Mouse (Mus musculus) midbrain, embryonic 16.5 days (tissue): Measurements from ENCODE around the gene Myrip. TPM values are rescaled to one million over a fixed set of nuclear protein-coding genes. Genes with fewer than 3 reads are reported as not detected.

Experiments used
- ATAC-seq: fragments of 200-750 bp; cut with Nextera tagmentation; 2 replicates; pipeline ENCODE4 v1.8.0; 2017; ENCODE audit warnings: moderate TSS enrichment
- H3K27ac ChIP-seq: fragments of 300-500 bp; sonication (generic); 2 replicates; pipeline ENCODE4 v1.5.1; 2014; ENCODE audit warnings: mild to moderate bottlenecking, low read length, mixed read lengths
- H3K27me3 ChIP-seq: fragments of 300-500 bp; sonication (generic); 2 replicates; pipeline ENCODE4 v1.6.1; 2014; ENCODE audit warnings: low read depth, low read length, mixed read lengths; ENCODE audit not compliant: control insufficient read depth, insufficient read depth
- H3K36me3 ChIP-seq: fragments of 300-500 bp; sonication (generic); 2 replicates; pipeline ENCODE4 v1.6.1; 2014; ENCODE audit warnings: mild to moderate bottlenecking, low read length, moderate library complexity, mixed read lengths; ENCODE audit not compliant: control insufficient read depth, insufficient read depth
- H3K4me1 ChIP-seq: fragments of 300-500 bp; sonication (generic); 2 replicates; pipeline ENCODE4 v1.6.1; 2014; ENCODE audit warnings: mild to moderate bottlenecking, low read length, mixed read lengths; ENCODE audit not compliant: control insufficient read depth, insufficient read depth
- H3K4me2 ChIP-seq: fragments of 300-500 bp; sonication (generic); 2 replicates; pipeline ENCODE4 v1.6.1; 2014; ENCODE audit warnings: mild to moderate bottlenecking, low read length, mixed read lengths
- H3K4me3 ChIP-seq: fragments of 300-500 bp; sonication (generic); 2 replicates; pipeline ENCODE4 v1.5.1; 2014; ENCODE audit warnings: low read depth, mild to moderate bottlenecking, low read length, moderate library complexity, mixed read lengths
- H3K9ac ChIP-seq: fragments of 300-500 bp; sonication (generic); 2 replicates; pipeline ENCODE4 v1.6.1; 2014; ENCODE audit warnings: low read depth, low read length, mixed read lengths
- H3K9me3 ChIP-seq: fragments of 300-500 bp; sonication (generic); replicated peaks from 2 replicates; pipeline ENCODE4 v1.6.1; 2014; ENCODE audit warnings: mild to moderate bottlenecking, low read length, mixed read lengths; ENCODE audit not compliant: control insufficient read depth, poor library complexity, severe bottlenecking
- WGBS: fragments of 180-500 bp; shearing (Covaris S2); extraction: QIAGEN DNeasy Blood & Tissue Kit; methylation state at CpG from one replicate; pipeline ENCODE4 v1.1.7; 2014; 5-methylcytosine and 5-hydroxymethylcytosine counted together
- polyA plus RNA-seq: library from polyadenylated mRNA; unstranded; fragments of >200 nt; fragmentation: Nextera tagmentation; extraction: Ambion mirVana; gene quantifications from 2 replicates; pipeline ENCODE4 v1.2.1, GENCODE M21; 2015

Gene Myrip
- polyA plus RNA-seq, 1 experiment from 2014 or later = 6.0 TPM

DNA sequence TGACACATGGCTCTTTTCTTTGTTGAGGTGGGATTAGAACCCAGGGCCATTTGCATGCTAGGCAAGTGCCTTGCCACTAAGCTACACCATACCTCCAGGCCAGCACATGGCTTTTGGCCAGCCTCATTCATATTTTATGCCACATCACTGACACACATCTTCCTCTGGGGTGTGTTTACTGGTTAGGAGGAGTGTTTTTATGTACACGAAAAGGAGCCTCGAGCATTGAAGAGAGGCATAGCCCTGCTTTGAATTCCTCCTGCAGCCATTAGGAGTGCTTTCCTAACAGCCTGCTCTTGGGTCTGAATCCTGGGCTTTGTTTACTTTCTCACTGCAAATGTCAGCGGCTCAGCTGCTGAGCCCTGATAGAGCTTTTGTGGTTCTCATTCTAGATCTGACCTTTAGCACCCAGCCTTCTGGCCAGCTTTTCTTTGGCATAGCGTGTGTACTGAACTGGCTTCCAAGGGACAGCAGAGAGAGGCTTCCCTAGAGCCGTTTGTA is 44.4 kb downstream of the Myrip start:
- Histone ChIP-seq H3K4me2 (no peak overlapping the region), H3K27ac (peak overlapping the region; percentile 64), H3K36me3 (no peaks in the 10 kb centered on the region), H3K9ac (no peak overlapping the region), H3K4me1 (peaks cover 26% of the 10 kb centered on the region), H3K9me3 (no peaks in the 10 kb centered on the region), H3K4me3 (no peak overlapping the region), H3K27me3 (no peaks in the 10 kb centered on the region)
- 30% methylated on average over 5 of the region's 5 CpGs for WGBS
- peak; percentile 37; the same call in 1 of the 2 replicates for ATAC-seq

DNA sequence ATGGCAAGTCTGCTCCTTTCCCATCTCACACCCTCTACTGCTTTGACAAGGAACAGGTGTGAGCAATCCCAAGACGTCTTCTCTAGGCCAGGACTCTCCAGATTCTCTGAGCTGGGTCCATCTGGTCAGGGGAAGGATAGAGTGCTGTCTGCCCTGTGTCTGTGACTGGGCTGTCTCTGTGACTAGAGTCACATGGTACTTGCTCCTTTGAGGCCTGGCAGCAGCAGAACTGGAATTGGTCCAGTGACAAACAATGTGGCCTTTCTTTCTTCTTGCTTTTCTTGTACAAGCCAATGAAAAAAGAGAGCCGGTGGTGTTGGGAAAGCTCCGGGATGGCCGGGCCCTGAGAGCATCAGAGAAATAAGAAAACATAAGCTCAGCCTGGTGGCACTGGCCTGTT is 47.8 kb downstream of the Myrip start:
- H3K9ac ChIP-seq = no peak overlapping the region
- peak overlapping the region; percentile 46 for H3K27ac ChIP-seq
- H3K4me1 ChIP-seq = peaks cover 14% of the 10 kb centered on the region; the same call in 1 of the 2 replicates
- H3K9me3 ChIP-seq = no peaks in the 10 kb centered on the region; the same call in 1 of the 2 replicates
- no peaks in the 10 kb centered on the region for H3K36me3 ChIP-seq
- no peak overlapping the region for H3K4me3 ChIP-seq
- WGBS = 35% methylated on average over 4 of the region's 4 CpGs
- no peak overlapping the region for H3K4me2 ChIP-seq
- peak; percentile 66; the same call in 1 of the 2 replicates for ATAC-seq
- H3K27me3 ChIP-seq = no peaks in the 10 kb centered on the region

DNA sequence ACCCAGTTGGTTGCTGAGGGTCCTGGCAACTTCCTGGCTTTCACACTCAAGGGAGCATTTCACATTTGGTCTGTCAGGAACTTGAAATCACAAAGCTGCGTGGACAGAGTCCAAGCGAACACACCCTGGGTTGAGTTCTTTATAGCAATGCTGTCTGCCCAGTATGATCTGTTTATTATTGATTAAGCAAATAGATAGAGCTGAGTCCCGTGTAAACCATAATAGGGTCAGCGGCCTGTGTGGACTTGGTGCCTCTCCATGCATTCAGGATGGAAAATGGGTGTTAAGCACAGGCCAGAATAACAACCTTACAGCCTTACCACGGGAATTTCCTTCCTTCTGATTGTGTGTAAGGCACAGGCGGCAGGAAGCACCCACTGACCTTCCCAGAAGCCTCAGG is 49.0 kb downstream of the Myrip start:
- WGBS = 63% methylated on average over 6 of the region's 6 CpGs
- no peak overlapping the region for H3K27ac ChIP-seq

DNA sequence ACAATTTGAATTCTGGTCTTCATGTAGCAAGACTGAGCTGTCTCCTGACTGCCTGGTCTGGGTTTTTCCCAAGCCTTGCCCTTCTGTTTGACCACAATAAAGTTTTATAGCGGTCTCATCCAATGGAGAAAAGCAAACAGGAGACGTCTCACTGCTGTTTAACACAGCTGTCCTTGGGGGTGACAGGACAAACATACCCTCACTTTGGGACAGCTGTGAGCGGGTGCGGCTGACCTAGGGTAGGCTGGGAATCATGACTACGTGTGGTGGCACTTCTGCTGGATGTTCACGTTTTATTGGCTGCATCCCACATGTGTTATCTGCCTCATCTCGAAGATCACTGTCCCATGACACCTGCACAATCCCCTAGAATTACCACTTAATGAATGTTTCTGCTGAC is 49.7 kb downstream of the Myrip start:
- H3K9ac ChIP-seq = no peak overlapping the region
- no peaks in the 10 kb centered on the region; the same call in 1 of the 2 replicates for H3K9me3 ChIP-seq
- peaks cover 6% of the 10 kb centered on the region; the same call in 1 of the 2 replicates for H3K4me1 ChIP-seq
- H3K4me3 ChIP-seq = no peak overlapping the region
- no peak overlapping the region for H3K27ac ChIP-seq
- no peaks in the 10 kb centered on the region for H3K36me3 ChIP-seq
- ATAC-seq = no peak
- no peaks in the 10 kb centered on the region for H3K27me3 ChIP-seq
- WGBS = 82% methylated on average over 7 of the region's 7 CpGs
- no peak overlapping the region for H3K4me2 ChIP-seq

More for the DNA sequence above, 49.0 kb downstream of the Myrip start:
- Histone ChIP-seq H3K4me1 (peaks cover 10% of the 10 kb centered on the region; the same call in 1 of the 2 replicates), H3K27me3 (no peaks in the 10 kb centered on the region), H3K36me3 (no peaks in the 10 kb centered on the region), H3K9me3 (no peaks in the 10 kb centered on the region; the same call in 1 of the 2 replicates), H3K9ac (no peak overlapping the region), H3K4me3 (no peak overlapping the region), H3K4me2 (no peak overlapping the region)
- no peak for ATAC-seq

GRCm38 (mm10) chr9:120351474-120351873 is 50.2 kb downstream of the Myrip start:
- Histone ChIP-seq H3K36me3 (no peaks in the 10 kb centered on the region), H3K4me1 (peaks cover 6% of the 10 kb centered on the region; the same call in 1 of the 2 replicates), H3K4me3 (no peak overlapping the region), H3K4me2 (no peak overlapping the region), H3K9me3 (no peaks in the 10 kb centered on the region; the same call in 1 of the 2 replicates), H3K9ac (no peak overlapping the region), H3K27me3 (no peaks in the 10 kb centered on the region), H3K27ac (no peak overlapping the region)
- 85% methylated on average over 8 of the region's 8 CpGs for WGBS
- no peak for ATAC-seq

DNA sequence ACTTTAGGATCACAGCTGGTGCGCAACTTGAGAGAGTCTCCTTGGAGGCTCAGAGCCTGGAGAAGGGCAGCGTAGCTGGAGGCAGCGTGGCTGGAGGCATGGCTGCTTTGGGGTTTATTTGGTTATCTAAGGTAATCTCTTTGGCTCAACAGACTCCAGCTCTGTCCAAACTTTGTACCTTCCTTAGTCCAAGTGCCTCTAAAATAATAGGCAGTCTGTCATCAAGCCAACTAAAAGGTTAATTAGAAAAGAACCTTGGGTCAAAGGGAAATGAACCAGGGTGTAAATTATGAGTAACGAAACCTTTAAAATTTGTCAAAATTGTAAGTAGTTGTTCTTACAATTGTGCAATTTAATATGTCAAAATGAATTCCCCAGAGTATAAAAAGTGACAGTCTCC is 51.7 kb downstream of the Myrip start:
- WGBS = 89% methylated on average over 4 of the region's 4 CpGs
- Histone ChIP-seq H3K9me3 (no peaks in the 10 kb centered on the region; the same call in 1 of the 2 replicates), H3K9ac (no peak overlapping the region), H3K36me3 (no peaks in the 10 kb centered on the region), H3K4me3 (no peak overlapping the region), H3K4me1 (peaks cover 6% of the 10 kb centered on the region; the same call in 1 of the 2 replicates), H3K27me3 (no peaks in the 10 kb centered on the region), H3K4me2 (no peak overlapping the region), H3K27ac (no peak overlapping the region)
- no peak for ATAC-seq

DNA sequence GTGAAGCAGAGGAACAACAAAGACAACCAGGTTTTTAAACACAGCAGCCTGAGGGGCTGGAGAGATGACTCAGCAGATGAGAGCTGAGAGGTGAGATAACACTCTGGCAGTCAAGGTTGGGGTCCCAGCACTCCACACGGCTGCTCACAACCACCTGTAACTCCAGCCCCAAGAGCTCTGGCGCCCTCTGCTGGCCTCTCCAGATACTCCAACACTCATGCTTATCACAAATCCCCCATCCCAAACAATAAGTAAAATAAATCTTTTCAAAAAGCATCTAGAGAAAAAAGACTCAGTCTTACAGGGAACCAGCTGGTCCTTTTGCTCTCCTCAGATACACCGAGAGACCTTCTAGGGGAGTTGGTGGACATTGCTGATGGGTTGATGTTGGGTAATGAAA is 52.7 kb downstream of the Myrip start:
- H3K27ac ChIP-seq = no peak overlapping the region
- H3K9ac ChIP-seq = no peak overlapping the region
- peaks cover 5% of the 10 kb centered on the region; the same call in 1 of the 2 replicates for H3K4me1 ChIP-seq
- H3K36me3 ChIP-seq = no peaks in the 10 kb centered on the region
- ATAC-seq = no peak
- no peaks in the 10 kb centered on the region for H3K27me3 ChIP-seq
- H3K4me2 ChIP-seq = no peak overlapping the region
- no peak overlapping the region for H3K4me3 ChIP-seq
- H3K9me3 ChIP-seq = no peaks in the 10 kb centered on the region; the same call in 1 of the 2 replicates
- WGBS = 70% methylated on average over 3 of the region's 3 CpGs

- Histone ChIP-seq H3K9ac (no peak overlapping the region), H3K4me2 (no peak overlapping the region), H3K4me3 (no peak overlapping the region), H3K36me3 (no peaks in the 10 kb centered on the region), H3K27me3 (no peaks in the 10 kb centered on the region), H3K4me1 (no peaks in the 10 kb centered on the region; the same call in 1 of the 2 replicates), H3K9me3 (no peaks in the 10 kb centered on the region; the same call in 1 of the 2 replicates), H3K27ac (no peak overlapping the region)
- ATAC-seq = no peak
- WGBS = 85% methylated on average over 12 of the region's 12 CpGs
Measured at GRCm38 (mm10) chr9:120354550-120355345, 53.4 kb downstream of the Myrip start.

DNA sequence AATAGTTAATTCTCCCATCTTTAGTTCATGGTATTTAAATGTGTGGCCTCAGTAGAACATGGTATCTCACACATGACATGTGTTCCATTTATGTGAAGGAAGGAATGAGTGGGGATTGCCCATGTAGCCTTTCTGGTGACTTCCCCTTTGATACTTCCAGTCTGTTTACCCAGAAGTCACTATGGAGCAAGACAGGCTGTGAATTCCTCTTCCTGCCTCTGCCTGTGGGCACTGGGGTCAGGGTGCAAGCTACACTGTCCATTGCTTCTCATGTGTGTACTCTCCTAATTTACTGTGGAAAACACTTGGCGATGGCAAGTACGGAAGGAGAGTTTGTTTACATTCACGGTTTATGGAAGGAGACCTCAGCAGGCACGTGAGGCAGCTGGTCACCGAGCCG is 55.2 kb downstream of the Myrip start:
- Histone ChIP-seq H3K9me3 (no peaks in the 10 kb centered on the region; the same call in 1 of the 2 replicates), H3K4me2 (no peak overlapping the region), H3K4me3 (no peak overlapping the region), H3K27me3 (no peaks in the 10 kb centered on the region), H3K27ac (no peak overlapping the region), H3K36me3 (no peaks in the 10 kb centered on the region), H3K4me1 (no peaks in the 10 kb centered on the region), H3K9ac (no peak overlapping the region)
- WGBS = 92% methylated on average over 6 of the region's 6 CpGs
- no peak for ATAC-seq
